In the genomic region with DNA sequence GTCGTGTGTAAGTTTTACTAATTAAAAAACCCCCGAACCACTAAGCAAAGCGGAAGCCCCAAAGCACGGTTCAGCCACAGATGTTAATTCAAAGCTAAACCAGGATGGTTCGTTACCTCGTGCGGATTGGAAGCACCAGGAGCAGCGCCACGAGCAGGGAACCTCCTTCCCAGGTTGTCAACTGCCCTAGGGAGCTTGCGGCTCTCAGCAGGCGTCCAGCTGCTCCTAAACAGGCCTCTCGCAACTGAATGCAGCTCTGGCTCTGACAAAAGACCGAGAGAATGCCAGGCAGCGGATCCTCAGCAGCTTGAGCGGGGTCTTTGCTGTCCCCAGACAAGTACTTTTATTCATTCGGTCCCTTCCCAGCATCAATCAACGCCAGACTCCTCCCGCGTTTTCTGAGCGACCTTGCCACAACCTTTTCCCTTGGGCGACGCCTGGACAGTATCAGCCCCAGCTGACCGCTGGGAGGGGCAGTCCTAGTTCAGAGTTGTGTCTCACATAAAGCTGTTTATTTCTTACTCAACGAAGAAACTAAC, we compare ENCODE assay signal across 8 mouse cellular contexts. TPM values are rescaled to one million over a fixed set of nuclear protein-coding genes. Genes with fewer than 3 reads are reported as not detected.
DNase-seq lines count a peak whose midpoint lies in the region; ATAC-seq and TF ChIP-seq lines count a peak whose summit lies in the region.

A gene (minus strand): TSS at position 392 of the 539 bp plus-strand sequence.

- peak within 1 kb of the TSS; percentile 99 for H3K4me2 ChIP-seq in forebrain, postnatal 0 days (ENCODE audit: low read depth)
- H3K4me2 ChIP-seq in hindbrain, embryonic 15.5 days: peak within 1 kb of the TSS; percentile 93

- peak in 1 of 2 experiments; percentile 1 for DNase-seq in cerebellum, adult 2 months
- no peak for DNase-seq in cerebellum, adult 9-10 months
- DNase-seq in adrenal gland, postnatal 10 days: peak; percentile 35
- DNase-seq in forebrain, postnatal 0 days: no peak
- DNase-seq in left cerebral cortex, postnatal 36 days (ENCODE audit: low spot score in 2 of 2): peak in 1 of 2 experiments; percentile 10
- DNase-seq in thymus, postnatal 14 days: no peak

- peak within 1 kb of the TSS; percentile 36 for H3K4me3 ChIP-seq in cerebellum, adult 2 months (replicated peaks; ENCODE audit: insufficient read depth, low read depth, low read length)
- H3K4me3 ChIP-seq in forebrain, postnatal 0 days (ENCODE audit: low read depth, low read length): peak within 1 kb of the TSS; percentile 44
- peak within 1 kb of the TSS; percentile 47 for H3K4me3 ChIP-seq in hindbrain, embryonic 15.5 days
- peak within 1 kb of the TSS; percentile 81 for H3K4me3 ChIP-seq in megakaryocyte, embryonic 14.5 days (replicated peaks)

- no peaks in the 10 kb centered on the region; the same call in 1 of the 2 replicates for H3K4me1 ChIP-seq in cerebellum, adult 2 months (ENCODE audit: control insufficient read depth, insufficient read depth, low read length)
- 0 out of 2 replicates have a peak, but pooled peaks cover 5% of the 10 kb centered on the region for H3K4me1 ChIP-seq in forebrain, postnatal 0 days (ENCODE audit: insufficient read depth)
- H3K4me1 ChIP-seq in hindbrain, embryonic 15.5 days (replicated peaks): peaks cover 10% of the 10 kb centered on the region
- no peaks in the 10 kb centered on the region; the same call in 1 of the 2 replicates for H3K4me1 ChIP-seq in megakaryocyte, embryonic 14.5 days

- H3K36me3 ChIP-seq in forebrain, postnatal 0 days (ENCODE audit: insufficient read depth): no peaks in the 10 kb centered on the region
- no peaks in the 10 kb centered on the region for H3K36me3 ChIP-seq in hindbrain, embryonic 15.5 days
- no peaks in the 10 kb centered on the region for H3K36me3 ChIP-seq in megakaryocyte, embryonic 14.5 days (replicated peaks; ENCODE audit: low read length)

- TF ChIP-seq CTCF in cerebellum, adult 2 months (IDR thresholded peaks at IDR 0.05; ENCODE audit: borderline replicate concordance, insufficient read depth, low read depth, low read length): no peak
- no peak for TF ChIP-seq CTCF in forebrain, postnatal 0 days (IDR thresholded peaks at IDR 0.05; ENCODE audit: low read depth)

- ATAC-seq in forebrain, postnatal 0 days: peak; percentile 67
- peak; percentile 72 for ATAC-seq in hindbrain, embryonic 15.5 days (ENCODE audit: low FRiP score, low read depth)

- H3K27me3 ChIP-seq in cerebellum, adult 2 months (ENCODE audit: control insufficient read depth, insufficient read depth, low read length): no peaks in the 10 kb centered on the region; the same call in 1 of the 2 replicates
- no peaks in the 10 kb centered on the region for H3K27me3 ChIP-seq in forebrain, postnatal 0 days (ENCODE audit: insufficient read depth, low read length)
- no peaks in the 10 kb centered on the region; the same call in 1 of the 2 replicates for H3K27me3 ChIP-seq in hindbrain, embryonic 15.5 days
- peaks cover 19% of the 10 kb centered on the region for H3K27me3 ChIP-seq in megakaryocyte, embryonic 14.5 days (replicated peaks)

- H3K27ac ChIP-seq in cerebellum, adult 2 months (ENCODE audit: insufficient read depth, low read length): no peak within 1 kb of the TSS
- H3K27ac ChIP-seq in forebrain, postnatal 0 days (ENCODE audit: low read depth, low read length): peak within 1 kb of the TSS; percentile 57; the same call in 1 of the 2 replicates
- H3K27ac ChIP-seq in hindbrain, embryonic 15.5 days (replicated peaks): peak within 1 kb of the TSS; percentile 60

- intact Hi-C loops in left cerebral cortex, postnatal 36 days (cut with DNase I): loop anchor here (5.0 to 10.0 kb wide), 3 partner anchors 67 to 183 kb away; no protein-coding TSS in a partner anchor

- peak within 1 kb of the TSS; percentile 59 for H3K9ac ChIP-seq in forebrain, postnatal 0 days
- H3K9ac ChIP-seq in hindbrain, embryonic 15.5 days: peak within 1 kb of the TSS; percentile 34

- no peaks in the 10 kb centered on the region for H3K9me3 ChIP-seq in forebrain, postnatal 0 days (ENCODE audit: low read length)
- no peaks in the 10 kb centered on the region for H3K9me3 ChIP-seq in hindbrain, embryonic 15.5 days
- H3K9me3 ChIP-seq in megakaryocyte, embryonic 14.5 days: peaks cover 22% of the 10 kb centered on the region

- WGBS in cerebellum, adult 2 months: under 1% methylated on average over 24 of the region's 24 CpGs
- WGBS in forebrain, postnatal 0 days: 0% methylated on average over 24 of the region's 24 CpGs
- WGBS in hindbrain, embryonic 15.5 days: under 1% methylated on average over 24 of the region's 24 CpGs

- TF ChIP-seq POLR2A in cerebellum, adult 2 months (IDR thresholded peaks at IDR 0.05; ENCODE audit: borderline replicate concordance, insufficient read depth, low read length): no peak

RNA-seq across cellular contexts. Expression of the gene that starts here (rescaled TPM):
- 49.0 and 53.5 TPM in 2 replicates for polyA plus RNA-seq in cerebellum, adult 2 months (2012; rRNA removed)
- 10 to 100 TPM; 48.5 to 52.9 TPM for total RNA-seq in adrenal gland, postnatal 10 days (2021)
- total RNA-seq in forebrain, postnatal 0 days (2014; rRNA removed): 79.3 and 97.4 TPM in 2 replicates
- 65.7 and 92.2 TPM in 2 replicates for polyA plus RNA-seq in forebrain, postnatal 0 days (2015; fragmentation: Nextera tagmentation; extraction: Ambion mirVana)
- 127 and 131 TPM in 2 replicates for polyA plus RNA-seq in hindbrain, embryonic 15.5 days (2015; fragmentation: Nextera tagmentation; extraction: Ambion mirVana)
- 10 to 100 TPM; 34.2 to 35.2 TPM for total RNA-seq in left cerebral cortex, postnatal 36 days (2021)
- polyA plus RNA-seq in megakaryocyte, embryonic 14.5 days (2012; ENCODE audit: insufficient read depth, low replicate concordance): 0.27 TPM in 1 of 2 replicates, not detected in the other

Comparison
In these comparisons a context has a peak if more than half of its experiments do, and no peak if none do; other contexts are left out.
1. RNA of the gene that starts here (polyA plus RNA-seq): 127 to 131 TPM in hindbrain, embryonic 15.5 days, 65.7 to 92.2 TPM in forebrain, postnatal 0 days and 49.0 to 53.5 TPM in cerebellum, adult 2 months; 0.27 TPM in megakaryocyte, embryonic 14.5 days; every median in the first group is over 10 times any median in the second.
2. Peak in every context shown above with its lines, with median percentiles within 50 percentile points of each other: H3K4me3 ChIP-seq.